Mouse (Mus musculus) CD4-positive helper T cell, adult 2 months (primary cell): ENCODE results near the gene Map3k7.
A peak's percentile ranks its signal among the peaks of the same experiment; 100 is the strongest.

ENCODE experiments used
- DNase-seq: peaks from one replicate; pipeline ENCODE4 v3.0.0-alpha.2; 2012; ENCODE audit warnings: low read depth, missing footprints, low spot score

The Map3k7 gene

DNA sequence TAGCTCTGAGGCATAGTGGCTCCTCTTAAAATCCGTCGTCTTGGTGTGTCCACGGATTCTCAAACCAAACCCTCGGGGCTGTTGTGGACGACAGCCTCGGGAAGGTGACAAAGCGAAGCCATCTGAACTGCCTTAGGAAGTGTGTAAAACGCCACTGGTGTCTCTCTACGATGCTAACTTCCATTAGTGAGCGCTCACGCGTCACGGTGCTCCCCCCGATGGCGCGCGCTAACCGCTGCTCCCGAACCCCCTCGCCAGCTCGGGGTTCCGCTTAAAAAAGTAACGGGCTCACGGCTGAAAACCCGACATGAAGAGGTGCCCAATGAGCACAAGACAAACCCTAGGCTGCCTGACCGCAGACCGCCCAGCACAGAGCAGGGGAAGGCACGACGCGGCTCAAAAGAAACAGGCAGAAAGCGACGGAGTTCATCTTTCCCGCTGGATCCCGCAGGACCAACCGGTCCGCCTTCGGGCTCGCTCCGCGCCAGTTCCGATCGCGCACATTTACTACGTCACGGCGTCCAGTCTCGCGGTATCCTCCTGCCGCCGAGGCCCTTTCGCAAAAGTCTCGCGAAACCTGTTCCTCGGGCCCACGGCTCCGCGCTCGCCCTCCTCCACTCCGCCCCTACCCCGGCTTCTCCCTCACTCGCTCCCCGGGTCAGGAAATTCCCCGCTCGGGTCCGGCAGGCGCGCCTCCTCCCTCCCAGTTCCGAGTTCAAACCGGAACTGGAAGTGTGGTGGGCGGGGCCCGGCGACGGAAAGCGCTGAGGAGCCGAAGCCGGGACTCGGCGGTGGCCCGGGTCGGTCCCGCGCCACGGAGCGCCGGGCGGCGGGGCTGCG lies at the start of gene Map3k7:
Gene Map3k7, plus strand, starts transcription at position 744 of the 840 bp plus-strand sequence.
- DNase-seq, result peak; percentile 95

- DNase-seq, result no peak
These were observed 48.8 kb upstream of the Map3k7 start for GRCm38 (mm10) chr4:31915114-31915513.

GRCm38 (mm10) chr4:31918717-31919116 lies 45.2 kb upstream of the Map3k7 start:
- no peak for DNase-seq

- no peak for DNase-seq
These were observed 41.7 kb upstream of the Map3k7 start for GRCm38 (mm10) chr4:31922215-31922614.

- no peak for DNase-seq
These were observed 40.5 kb upstream of the Map3k7 start for GRCm38 (mm10) chr4:31923437-31923836.

DNA sequence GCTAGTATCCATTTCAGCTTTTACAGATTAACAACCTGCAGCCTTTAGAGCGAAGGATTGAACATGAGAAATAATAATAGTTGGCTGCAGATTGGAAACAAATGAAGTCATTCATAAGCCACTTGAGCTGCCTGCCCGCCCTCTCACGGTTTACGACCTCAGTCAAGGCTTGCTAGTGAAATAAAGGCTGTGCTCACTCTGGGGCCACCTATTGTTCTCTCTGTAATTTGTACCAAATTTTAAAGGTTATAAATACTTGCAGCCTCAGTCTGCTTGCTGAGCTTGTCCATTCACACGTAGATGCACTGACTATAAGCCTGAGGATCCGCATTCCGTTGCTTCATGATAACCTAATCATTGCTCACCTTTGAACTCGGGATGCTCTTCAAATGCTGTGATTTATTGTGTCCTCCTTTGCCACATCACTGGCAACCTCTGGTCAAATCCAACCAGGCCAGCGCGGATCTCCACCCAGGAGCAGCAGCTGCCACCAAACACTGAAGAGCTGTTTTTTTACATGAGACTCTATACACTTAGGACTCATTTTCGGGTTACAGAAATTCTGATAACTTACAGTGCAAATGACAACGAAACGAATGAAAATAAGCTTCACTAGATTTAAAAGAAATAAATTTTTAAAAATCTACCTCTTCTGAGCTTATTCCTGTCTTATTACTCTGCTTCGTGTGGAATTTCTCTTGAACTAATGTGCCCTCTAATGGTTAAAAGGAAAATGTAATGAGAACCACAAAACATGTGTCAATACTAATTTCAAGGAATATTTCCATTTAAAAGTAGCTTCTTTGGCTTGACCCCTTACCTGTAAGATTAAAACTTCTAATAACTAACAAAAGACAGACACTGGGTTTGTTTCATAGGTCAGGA lies 39.4 kb upstream of the Map3k7 start:
- DNase-seq, result no peak

DNA sequence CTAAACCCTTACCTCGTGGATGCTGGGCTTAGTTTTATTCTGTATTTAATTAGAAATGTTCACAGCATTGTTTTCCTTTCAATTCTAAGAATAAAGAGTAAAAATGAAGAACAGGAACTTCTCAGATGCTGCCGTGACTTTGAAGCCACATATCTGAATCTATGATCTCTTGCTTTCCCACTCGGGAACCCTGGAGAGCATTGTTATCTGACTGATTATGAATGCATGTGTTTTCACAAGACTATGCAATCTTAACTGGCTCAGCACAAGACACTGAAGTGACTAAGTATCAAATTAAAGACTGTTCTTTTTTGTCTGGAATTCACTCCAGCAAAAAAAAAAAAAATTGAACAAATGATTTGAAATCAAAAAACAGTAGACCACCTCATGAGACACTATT lies 30.7 kb upstream of the Map3k7 start:
- DNase-seq, result no peak

- DNase-seq, result no peak
These were observed 28.0 kb upstream of the Map3k7 start for GRCm38 (mm10) chr4:31935831-31936306.

GRCm38 (mm10) chr4:31936358-31936757 lies 27.5 kb upstream of the Map3k7 start:
- no peak for DNase-seq

- no peak for DNase-seq
These were observed 27.0 kb upstream of the Map3k7 start for GRCm38 (mm10) chr4:31936911-31937375.

GRCm38 (mm10) chr4:31937376-31938281 lies 26.3 kb upstream of the Map3k7 start:
- DNase-seq, result no peak

DNA sequence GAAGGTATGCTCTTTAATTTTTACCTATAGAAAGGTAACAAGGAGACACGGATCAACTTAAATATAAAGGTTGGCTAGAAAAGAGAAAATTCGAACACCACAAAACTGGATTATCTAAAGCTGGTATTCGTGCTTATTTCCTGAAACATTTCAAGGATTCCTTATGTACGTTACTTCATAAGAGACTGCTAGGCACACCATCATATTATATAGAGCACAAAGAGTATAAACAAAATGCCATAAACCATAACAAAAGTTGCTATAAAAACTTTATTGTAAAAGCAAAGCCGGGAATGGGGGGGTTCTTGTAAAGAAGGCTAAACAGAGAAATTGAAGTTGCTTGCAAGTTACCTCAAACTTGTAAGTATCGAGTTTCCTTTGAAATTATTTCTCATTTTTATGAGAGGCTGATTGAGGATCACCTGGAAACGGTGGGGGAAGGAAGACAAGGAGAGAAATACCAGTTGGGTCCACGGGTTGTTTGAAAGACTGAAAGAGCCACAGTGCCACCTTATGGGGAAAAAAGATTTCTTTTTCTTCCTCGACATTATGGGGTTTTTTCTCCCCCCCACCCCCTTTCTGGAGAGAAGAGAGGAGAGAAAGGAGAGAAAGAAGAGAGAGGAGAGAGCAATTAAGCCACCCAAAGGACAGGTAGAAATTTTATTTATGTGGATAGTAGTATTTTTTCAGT lies 25.3 kb upstream of the Map3k7 start:
- DNase-seq, result peak; percentile 22

GRCm38 (mm10) chr4:31941616-31942015 lies 22.3 kb upstream of the Map3k7 start:
- no peak for DNase-seq

DNA sequence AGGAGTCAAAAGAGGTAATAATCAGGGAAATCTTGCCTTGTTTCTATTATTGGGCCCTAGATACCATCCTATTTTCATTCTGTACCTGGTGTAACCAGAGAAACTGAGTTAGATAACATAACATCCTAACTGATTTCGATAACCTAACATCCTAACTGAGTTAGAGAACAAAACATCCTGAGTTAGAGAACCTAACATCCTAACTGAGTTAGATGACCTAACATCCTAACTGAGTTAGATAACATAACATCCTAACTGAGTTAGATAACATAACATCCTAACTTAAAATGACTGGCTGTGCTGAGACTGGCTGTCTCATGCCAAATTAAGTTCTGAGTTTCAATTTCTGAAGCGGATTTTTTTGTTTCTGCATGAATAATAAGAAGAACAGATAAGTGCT lies 20.9 kb upstream of the Map3k7 start:
- no peak for DNase-seq

- no peak for DNase-seq
These were observed 438 bp downstream of the Map3k7 start for GRCm38 (mm10) chr4:31964194-31964875.

- no peak for DNase-seq
These were observed 1.3 kb downstream of the Map3k7 start for GRCm38 (mm10) chr4:31965208-31965607.

GRCm38 (mm10) chr4:31971437-31971836 lies 7.5 kb downstream of the Map3k7 start:
- no peak for DNase-seq

GRCm38 (mm10) chr4:31972181-31972580 lies 8.3 kb downstream of the Map3k7 start:
- peak; percentile 36 for DNase-seq

DNA sequence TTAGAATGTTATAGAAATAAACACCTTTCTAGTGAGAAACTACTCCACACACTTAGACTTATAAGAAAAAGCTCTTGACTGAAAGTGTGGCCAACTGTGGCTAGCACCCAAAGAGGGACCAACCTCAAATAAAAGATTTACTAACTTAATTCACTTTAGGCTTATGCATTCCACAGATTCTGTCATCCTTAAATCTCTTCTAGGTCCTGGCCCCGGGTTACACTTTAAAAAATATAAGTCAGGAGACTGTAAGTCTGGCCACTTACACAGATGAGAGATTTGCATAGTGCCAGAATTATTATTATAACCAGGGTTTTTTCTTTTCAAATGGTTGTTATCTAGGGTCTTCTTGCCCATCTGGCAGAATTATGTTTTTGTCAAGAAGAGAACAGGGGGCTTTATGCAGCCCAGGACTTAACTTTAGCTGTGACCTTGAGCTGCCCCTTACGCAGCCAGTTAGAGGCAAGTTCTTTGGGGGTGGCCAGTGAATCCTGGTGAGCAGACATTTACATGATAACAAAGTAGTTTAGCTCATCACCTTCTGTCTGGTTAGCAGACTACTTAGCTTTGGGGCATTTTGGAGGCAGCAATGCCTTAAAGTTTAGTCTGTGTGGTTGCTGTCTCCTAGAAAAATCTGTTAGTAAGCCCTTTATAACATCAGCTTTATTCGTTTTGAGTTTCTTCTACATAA lies 11.5 kb downstream of the Map3k7 start:
- no peak for DNase-seq
